Mouse (Mus musculus) monocyte, adult 2 months (primary cell): ENCODE measurements around the gene Gm37419.

Experiments used
- DNase-seq, 2 experiments: peaks; one replicate each; pipeline ENCODE4 v3.0.0; 2022; ENCODE audit warnings: low spot score in 2 of 2, low read depth in 1 of 2

The Gm37419 gene

GRCm38 (mm10) chr16:23988466-23989208 lies at the start of gene Gm37419, which contains the start of gene Bcl6:
Gm37419 (plus strand) TSS chr16:23988482.
Bcl6 (minus strand) TSS chr16:23988852.
- peak; percentile 58 to 79 for DNase-seq

GRCm38 (mm10) chr16:23944801-23945200 lies 43.5 kb upstream of the Gm37419 start:
- no peak for DNase-seq

GRCm38 (mm10) chr16:23947654-23948053 lies 40.6 kb upstream of the Gm37419 start:
- DNase-seq = no peak

GRCm38 (mm10) chr16:23952101-23952727 lies 36.1 kb upstream of the Gm37419 start:
- no peak for DNase-seq

- DNase-seq = no peak
These were observed 34.9 kb upstream of the Gm37419 start for GRCm38 (mm10) chr16:23953189-23953958.

- DNase-seq = no peak
These were observed 34.4 kb upstream of the Gm37419 start for GRCm38 (mm10) chr16:23953959-23954260.

GRCm38 (mm10) chr16:23958938-23959337 lies 29.3 kb upstream of the Gm37419 start:
- no peak for DNase-seq

- DNase-seq = no peak
These were observed 25.9 kb upstream of the Gm37419 start for GRCm38 (mm10) chr16:23962401-23962800.

- DNase-seq = no peak
These were observed 24.2 kb upstream of the Gm37419 start for GRCm38 (mm10) chr16:23963896-23964668.

GRCm38 (mm10) chr16:23964706-23965367 lies 23.4 kb upstream of the Gm37419 start:
- DNase-seq = no peak

GRCm38 (mm10) chr16:23966066-23966465 lies 22.2 kb upstream of the Gm37419 start:
- DNase-seq = no peak

GRCm38 (mm10) chr16:23967301-23967700 lies 21.0 kb upstream of the Gm37419 start:
- DNase-seq = no peak

- no peak for DNase-seq
These were observed 19.4 kb upstream of the Gm37419 start for GRCm38 (mm10) chr16:23968888-23969287.

GRCm38 (mm10) chr16:23969919-23970318 lies 18.4 kb upstream of the Gm37419 start:
- no peak for DNase-seq

GRCm38 (mm10) chr16:23972126-23972740 lies 16.0 kb upstream of the Gm37419 start:
- no peak for DNase-seq

- no peak for DNase-seq
These were observed 15.4 kb upstream of the Gm37419 start for GRCm38 (mm10) chr16:23972901-23973300.

- DNase-seq = no peak
These were observed 14.5 kb upstream of the Gm37419 start for GRCm38 (mm10) chr16:23973635-23974367.

GRCm38 (mm10) chr16:23976196-23976595 lies 12.1 kb upstream of the Gm37419 start:
- DNase-seq = no peak

GRCm38 (mm10) chr16:23977732-23978131 lies 10.6 kb upstream of the Gm37419 start:
- no peak for DNase-seq

- no peak for DNase-seq
These were observed 9.8 kb upstream of the Gm37419 start for GRCm38 (mm10) chr16:23978495-23978894.
